Mouse (Mus musculus) embryonic facial prominence, embryonic 15.5 days (tissue): ENCODE measurements around the gene B230217C12Rik. TPM values are rescaled to one million over a fixed set of nuclear protein-coding genes. Genes with fewer than 3 reads are reported as not detected.

Experiments used
- ATAC-seq: fragments of 200-750 bp; cut with Nextera tagmentation; 2 replicates; pipeline ENCODE4 v1.8.0; 2017; ENCODE audit warnings: low read depth, moderate TSS enrichment; ENCODE audit not compliant: insufficient number of reproducible peaks, low FRiP score, low TSS enrichment
- H3K27ac ChIP-seq: fragments of 300-500 bp; sonication (generic); replicated peaks from 2 replicates; pipeline ENCODE4 v1.5.1; 2015; ENCODE audit warnings: mild to moderate bottlenecking, inconsistent platforms
- H3K27me3 ChIP-seq: fragments of 300-500 bp; sonication (generic); 2 replicates; pipeline ENCODE4 v1.6.1; 2015; ENCODE audit warnings: inconsistent platforms
- H3K36me3 ChIP-seq: fragments of 300-500 bp; sonication (generic); 2 replicates; pipeline ENCODE4 v1.6.1; 2015; ENCODE audit warnings: mild to moderate bottlenecking, inconsistent platforms
- H3K4me1 ChIP-seq: fragments of 300-500 bp; sonication (generic); 2 replicates; pipeline ENCODE4 v1.6.1; 2015; ENCODE audit warnings: inconsistent platforms
- H3K4me2 ChIP-seq: fragments of 300-500 bp; sonication (generic); replicated peaks from 2 replicates; pipeline ENCODE4 v1.6.1; 2015; ENCODE audit warnings: mild to moderate bottlenecking, inconsistent platforms
- H3K4me3 ChIP-seq: fragments of 300-500 bp; sonication (generic); replicated peaks from 2 replicates; pipeline ENCODE4 v1.5.1; 2015; ENCODE audit warnings: mild to moderate bottlenecking, inconsistent platforms
- H3K9ac ChIP-seq: fragments of 300-500 bp; sonication (generic); 2 replicates; pipeline ENCODE4 v1.6.1; 2015; ENCODE audit warnings: inconsistent platforms
- H3K9me3 ChIP-seq: fragments of 300-500 bp; sonication (generic); replicated peaks from 2 replicates; pipeline ENCODE4 v1.6.1; 2016; ENCODE audit warnings: inconsistent platforms
- WGBS: fragments of 180-500 bp; shearing (Covaris S2); methylation state at CpG from one replicate; pipeline ENCODE4 v1.1.7; 2015; 5-methylcytosine and 5-hydroxymethylcytosine counted together
- polyA plus RNA-seq: library from polyadenylated mRNA; unstranded; fragments of >200 nt; fragmentation: Nextera tagmentation; extraction: Ambion mirVana; gene quantifications from 2 replicates; pipeline ENCODE4 v1.2.1, GENCODE M21; 2015

B230217C12Rik gene
- polyA plus RNA-seq, 1 experiment from 2014 or later: 6.8 TPM

DNA sequence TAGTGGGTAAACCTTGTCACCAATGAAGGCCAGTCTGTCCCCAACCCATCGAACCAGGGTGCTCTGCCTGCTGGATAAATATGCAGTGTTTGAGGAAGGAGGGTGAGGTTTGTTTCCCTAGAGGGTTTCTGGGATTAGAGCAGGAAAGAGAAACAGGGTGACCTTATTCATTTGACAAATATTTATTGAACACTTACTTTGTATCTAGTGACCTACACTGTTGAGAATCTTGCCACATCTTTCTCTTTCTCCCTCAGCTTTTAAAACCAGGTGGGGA, 38.4 kb upstream of the B230217C12Rik start:
- peak overlapping the region; percentile 98 for H3K27ac ChIP-seq
- H3K36me3 ChIP-seq: peaks cover 3% of the 10 kb centered on the region
- H3K9me3 ChIP-seq: no peaks in the 10 kb centered on the region
- ATAC-seq: no peak
- H3K4me1 ChIP-seq: peaks cover 70% of the 10 kb centered on the region
- H3K4me2 ChIP-seq: peak overlapping the region; percentile 64
- H3K27me3 ChIP-seq: no peaks in the 10 kb centered on the region
- H3K9ac ChIP-seq: no peak overlapping the region
- H3K4me3 ChIP-seq: peak overlapping the region; percentile 94
- WGBS: 31% methylated on average over 1 of the region's 1 CpGs

GRCm38 (mm10) chr11:97802495-97802894, 38.1 kb upstream of the B230217C12Rik start:
- Histone ChIP-seq H3K9me3 (no peaks in the 10 kb centered on the region), H3K4me2 (peak overlapping the region; percentile 64; the same call in 1 of the 2 replicates), H3K9ac (no peak overlapping the region), H3K4me3 (peak overlapping the region; percentile 94; the same call in 1 of the 2 replicates), H3K36me3 (peaks cover 4% of the 10 kb centered on the region), H3K27me3 (no peaks in the 10 kb centered on the region), H3K4me1 (peaks cover 72% of the 10 kb centered on the region), H3K27ac (peak overlapping the region; percentile 98)
- no peak for ATAC-seq
- 39% methylated on average over 6 of the region's 6 CpGs for WGBS

GRCm38 (mm10) chr11:97803847-97804246, 36.7 kb upstream of the B230217C12Rik start:
- 0 out of 2 replicates have a peak overlapping the region, but pooled peaks have one; percentile 2 for H3K27ac ChIP-seq
- WGBS: 70% methylated on average over 5 of the region's 5 CpGs
- no peaks in the 10 kb centered on the region for H3K27me3 ChIP-seq
- H3K4me1 ChIP-seq: peaks cover 74% of the 10 kb centered on the region
- ATAC-seq: no peak
- H3K9ac ChIP-seq: no peak overlapping the region
- H3K4me2 ChIP-seq: peak overlapping the region; percentile 49; the same call in 1 of the 2 replicates
- peaks cover 14% of the 10 kb centered on the region for H3K36me3 ChIP-seq
- no peak overlapping the region for H3K4me3 ChIP-seq
- no peaks in the 10 kb centered on the region for H3K9me3 ChIP-seq

GRCm38 (mm10) chr11:97804841-97805661, 35.5 kb upstream of the B230217C12Rik start:
- H3K4me1 ChIP-seq: peaks cover 86% of the 10 kb centered on the region
- H3K9me3 ChIP-seq: no peaks in the 10 kb centered on the region
- no peaks in the 10 kb centered on the region for H3K27me3 ChIP-seq
- no peak overlapping the region for H3K9ac ChIP-seq
- peak overlapping the region; percentile 88 for H3K27ac ChIP-seq
- peak; percentile 11; the same call in 1 of the 2 replicates for ATAC-seq
- 4% methylated on average over 9 of the region's 9 CpGs for WGBS
- H3K4me2 ChIP-seq: peak overlapping the region; percentile 49
- peak overlapping the region; percentile 24 for H3K4me3 ChIP-seq
- H3K36me3 ChIP-seq: peaks cover 19% of the 10 kb centered on the region

GRCm38 (mm10) chr11:97805662-97806612, 34.6 kb upstream of the B230217C12Rik start:
- H3K9ac ChIP-seq: no peak overlapping the region
- no peaks in the 10 kb centered on the region for H3K9me3 ChIP-seq
- ATAC-seq: no peak
- no peaks in the 10 kb centered on the region for H3K27me3 ChIP-seq
- peaks cover 19% of the 10 kb centered on the region for H3K36me3 ChIP-seq
- peaks cover 90% of the 10 kb centered on the region for H3K4me1 ChIP-seq
- H3K27ac ChIP-seq: peak overlapping the region; percentile 88
- peak overlapping the region; percentile 49 for H3K4me2 ChIP-seq
- 35% methylated on average over 15 of the region's 15 CpGs for WGBS
- H3K4me3 ChIP-seq: no peak overlapping the region; the same call in 1 of the 2 replicates

- Histone ChIP-seq H3K36me3 (peaks cover 19% of the 10 kb centered on the region), H3K27ac (0 out of 2 replicates have a peak overlapping the region, but pooled peaks have one; percentile 88), H3K9ac (no peak overlapping the region), H3K4me2 (no peak overlapping the region), H3K4me1 (peaks cover 90% of the 10 kb centered on the region), H3K9me3 (no peaks in the 10 kb centered on the region), H3K4me3 (no peak overlapping the region), H3K27me3 (no peaks in the 10 kb centered on the region)
- 68% methylated on average over 7 of the region's 7 CpGs for WGBS
- ATAC-seq: no peak
Measured at GRCm38 (mm10) chr11:97806613-97806964, 34.0 kb upstream of the B230217C12Rik start.

- Histone ChIP-seq H3K27ac (peak overlapping the region; percentile 5), H3K36me3 (peaks cover 19% of the 10 kb centered on the region), H3K9ac (no peak overlapping the region), H3K27me3 (no peaks in the 10 kb centered on the region), H3K4me2 (no peak overlapping the region), H3K4me1 (peaks cover 90% of the 10 kb centered on the region), H3K4me3 (no peak overlapping the region), H3K9me3 (no peaks in the 10 kb centered on the region)
- ATAC-seq: no peak
- 25% methylated on average over 6 of the region's 6 CpGs for WGBS
Measured at GRCm38 (mm10) chr11:97807626-97808025, 33.0 kb upstream of the B230217C12Rik start.

GRCm38 (mm10) chr11:97808093-97808492, 32.5 kb upstream of the B230217C12Rik start:
- H3K9me3 ChIP-seq: no peaks in the 10 kb centered on the region
- H3K36me3 ChIP-seq: peaks cover 19% of the 10 kb centered on the region
- H3K4me1 ChIP-seq: peaks cover 93% of the 10 kb centered on the region
- no peak for ATAC-seq
- H3K4me2 ChIP-seq: no peak overlapping the region
- 33% methylated on average over 2 of the region's 2 CpGs for WGBS
- H3K9ac ChIP-seq: no peak overlapping the region
- H3K27me3 ChIP-seq: no peaks in the 10 kb centered on the region
- H3K27ac ChIP-seq: peak overlapping the region; percentile 5
- no peak overlapping the region for H3K4me3 ChIP-seq

DNA sequence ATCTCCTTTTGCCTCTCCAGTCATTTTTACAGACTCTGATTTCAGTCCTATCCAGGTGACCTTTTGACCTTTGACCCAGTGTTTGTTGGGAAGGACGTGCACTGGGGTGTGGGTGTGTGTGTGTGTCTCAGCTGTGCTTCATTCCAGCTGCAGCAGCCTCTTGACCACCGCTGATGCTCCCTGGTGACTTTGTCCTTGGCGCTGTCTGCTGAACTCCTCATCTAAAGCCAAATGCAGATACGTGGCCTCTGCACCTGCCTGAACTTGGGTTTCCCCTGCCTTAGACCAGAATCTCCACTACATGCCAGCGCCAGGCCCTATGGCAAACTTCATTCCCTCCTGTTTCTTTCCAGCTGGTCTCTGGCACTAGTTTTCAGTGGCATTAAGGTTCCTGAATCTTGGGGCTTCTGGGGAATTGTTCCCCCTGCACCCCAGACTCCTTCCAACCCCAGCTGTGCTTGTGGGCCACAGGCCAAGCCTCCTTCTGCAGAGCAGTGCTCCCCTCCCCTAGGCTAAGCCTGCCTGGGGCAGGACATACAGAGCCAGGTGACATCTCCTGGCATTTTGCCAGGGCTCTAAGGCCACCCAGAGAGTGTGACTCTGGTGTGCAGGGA, 31.9 kb upstream of the B230217C12Rik start:
- Histone ChIP-seq H3K4me2 (no peak overlapping the region), H3K27me3 (no peaks in the 10 kb centered on the region), H3K27ac (peak overlapping the region; percentile 5), H3K4me3 (no peak overlapping the region), H3K4me1 (peaks cover 97% of the 10 kb centered on the region), H3K36me3 (peaks cover 19% of the 10 kb centered on the region), H3K9me3 (no peaks in the 10 kb centered on the region), H3K9ac (no peak overlapping the region)
- WGBS: 29% methylated on average over 5 of the region's 5 CpGs
- ATAC-seq: no peak

- H3K36me3 ChIP-seq: peaks cover 19% of the 10 kb centered on the region
- WGBS: 58% methylated on average over 7 of the region's 7 CpGs
- H3K9ac ChIP-seq: no peak overlapping the region
Measured at GRCm38 (mm10) chr11:97809235-97810121, 31.1 kb upstream of the B230217C12Rik start.

More at GRCm38 (mm10) chr11:97809235-97810121, 31.1 kb upstream of the B230217C12Rik start:
- H3K4me1 ChIP-seq: peaks cover 95% of the 10 kb centered on the region
- H3K9me3 ChIP-seq: no peaks in the 10 kb centered on the region
- no peak overlapping the region for H3K4me2 ChIP-seq
- H3K27me3 ChIP-seq: no peaks in the 10 kb centered on the region
- 0 out of 2 replicates have a peak overlapping the region, but pooled peaks have one; percentile 18 for H3K27ac ChIP-seq
- ATAC-seq: no peak
- H3K4me3 ChIP-seq: no peak overlapping the region
